Mouse (Mus musculus) G1E (cell line): ENCODE results near the gene Tank.

Experiments used
- CTCF ChIP-seq: IDR thresholded peaks from 2 replicates; pipeline ENCODE4 v1.5.1; 2012; ENCODE audit warnings: low read depth, low read length, inconsistent platforms, mixed read lengths
- GATA1 ChIP-seq: IDR thresholded peaks from 2 replicates; pipeline ENCODE4 v1.6.1; 2012; ENCODE audit warnings: borderline replicate concordance, low read length, inconsistent platforms, mixed read lengths
- GATA2 ChIP-seq: IDR thresholded peaks from 2 replicates; pipeline ENCODE4 v1.6.1; 2012; ENCODE audit warnings: low read depth, low read length, inconsistent platforms, borderline replicate concordance
- TAL1 ChIP-seq: conservative IDR thresholded peaks from 2 replicates; pipeline ENCODE4 v1.6.1; 2012; ENCODE audit warnings: low read depth, low read length, inconsistent platforms, mixed read lengths

DNA sequence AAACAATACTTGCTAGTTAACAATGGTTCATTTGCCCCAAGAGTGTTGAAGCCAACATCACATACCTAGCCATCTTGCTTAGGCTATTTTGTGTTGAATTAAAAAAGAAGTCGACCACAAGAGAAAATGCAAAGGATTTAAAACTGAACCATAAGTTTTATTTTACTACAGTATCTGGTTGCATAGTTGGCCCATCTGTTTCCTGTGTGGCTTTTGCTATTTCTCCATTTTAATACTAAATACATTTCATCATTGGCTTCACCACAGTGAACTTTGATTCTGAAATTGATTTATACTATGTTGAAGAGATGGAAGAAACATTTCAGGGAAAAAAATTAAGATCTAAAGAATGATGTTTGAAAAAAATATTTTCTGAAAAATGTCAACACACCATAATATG, 108.1 kb downstream of the Tank start:
- TF ChIP-seq CTCF (no peak), TAL1 (no peak), GATA1 (no peak), GATA2 (no peak)
